Mouse (Mus musculus): Measurements from ENCODE around the gene Slc35d2.

GRCm38 (mm10) chr13:64105690-64106089 is 23.5 kb downstream of the Slc35d2 start:
- no peak for TF ChIP-seq POLR2A (IDR thresholded peaks at IDR 0.05; ENCODE audit: insufficient read length, low read depth)
- no peak for TF ChIP-seq MYOG (IDR thresholded peaks at IDR 0.05; ENCODE audit: control insufficient read depth in 1 of 3, insufficient read depth in 1 of 3, insufficient read length in 2 of 3, low read depth in 2 of 3)

Data from myocyte (in vitro differentiated cells).